In genomic region chr11:65133661-65134060, GRCm38 (mm10) we compare ENCODE assay signal across 17 mouse cellular contexts. TPM values are rescaled to one million over a fixed set of nuclear protein-coding genes. Genes with fewer than 3 reads are reported as not detected.
DNase-seq lines count a peak whose midpoint lies in the region; ATAC-seq lines count a peak whose summit lies in the region.
"Had no signal": no experiment of that assay in that cellular context is flagged by ENCODE, and none has a peak within 500 bp of the region (broad histone marks: within the 10 kb centered on the region; RNA-seq: fewer than 3 reads in every experiment).

No protein-coding gene starts in this region.

- ATAC-seq in frontal cortex, adult (ENCODE audit: low TSS enrichment) = peak; percentile 43; the same call in 1 of the 2 replicates
- ATAC-seq: forebrain, embryonic 13.5 days; forebrain, embryonic 15.5 days; forebrain, postnatal 0 days had no signal

- DNase-seq in frontal cortex, postnatal 14 days (ENCODE audit: low spot score in 2 of 2) = no peak
- DNase-seq in right cerebral cortex, adult 18-20 months = peak; percentile 58
- no peak for DNase-seq in right cerebral cortex, postnatal 10 days (ENCODE audit: low spot score in 2 of 2)
- peak; percentile 68 for DNase-seq in telencephalon, adult 2 months (ENCODE audit: low read depth, low spot score)
- no peak for DNase-seq in gastrocnemius, postnatal 4 days (ENCODE audit: low spot score in 2 of 2)
- DNase-seq: adrenal gland, adult 2 months; adrenal gland, postnatal 10 days; adrenal gland, postnatal 25 days; cerebellum, adult 11-12 months; cerebellum, adult 9-10 months; cerebellum, postnatal 10 days; cerebellum, postnatal 25 days; forebrain, postnatal 0 days had no signal

RNA-seq across cellular contexts. Expression of gene 1700086D15Rik, which starts 26.0 kb away (rescaled TPM):
- under 1 TPM in 1 of 2 experiments, not detected in 1; 0.52 TPM for total RNA-seq in gastrocnemius, postnatal 4 days (2021)
- total RNA-seq: adrenal gland, adult 2 months; adrenal gland, postnatal 25 days; MEL had no signal

RNA-seq across cellular contexts. Expression of gene Arhgap44, which starts 29.1 kb away (rescaled TPM):
- 1 to 10 TPM; 8.2 to 8.3 TPM for total RNA-seq in gastrocnemius, postnatal 4 days (2021)
- total RNA-seq: MEL had no signal

Comparison
In these comparisons a context has a peak if more than half of its experiments do, and no peak if none do; other contexts are left out.
1. DNase-seq: peak in right cerebral cortex, adult 18-20 months (single experiment) and telencephalon, adult 2 months (single experiment); none in frontal cortex, postnatal 14 days (0 of 2), right cerebral cortex, postnatal 10 days (0 of 2) and gastrocnemius, postnatal 4 days (0 of 2).